Mouse (Mus musculus) liver, postnatal 0 days (tissue): ENCODE data around the gene Sec61g. TPM values are rescaled to one million over a fixed set of nuclear protein-coding genes. Genes with fewer than 3 reads are reported as not detected.

Experiments
- ATAC-seq: fragments of 200-750 bp; cut with Nextera tagmentation; 2 replicates; pipeline ENCODE4 v1.8.0; 2017; ENCODE audit warnings: mild to moderate bottlenecking, moderate library complexity
- DNase-seq: peaks from one replicate; pipeline ENCODE4 v3.0.0-alpha.2; 2016
- H3K27ac ChIP-seq: fragments of 300-500 bp; sonication (generic); 2 replicates; pipeline ENCODE4 v1.5.1; 2014; ENCODE audit warnings: antibody characterized with exemption, moderate library complexity, mild to moderate bottlenecking, low read depth
- H3K27me3 ChIP-seq: fragments of 300-500 bp; sonication (generic); 2 replicates; pipeline ENCODE4 v1.6.1; 2014; ENCODE audit warnings: low read length, control low read depth, mixed read lengths; ENCODE audit not compliant: insufficient read depth
- H3K36me3 ChIP-seq: fragments of 300-500 bp; sonication (generic); replicated peaks from 2 replicates; pipeline ENCODE4 v1.6.1; 2014; ENCODE audit warnings: mild to moderate bottlenecking, control low read depth, low read length, moderate library complexity, mixed read lengths; ENCODE audit not compliant: insufficient read depth
- H3K4me1 ChIP-seq: fragments of 300-500 bp; sonication (generic); 2 replicates; pipeline ENCODE4 v1.6.1; 2014; ENCODE audit warnings: antibody characterized with exemption, mild to moderate bottlenecking, control low read depth; ENCODE audit not compliant: insufficient read depth
- H3K4me2 ChIP-seq: fragments of 300-500 bp; sonication (generic); 2 replicates; pipeline ENCODE4 v1.6.1; 2014; ENCODE audit warnings: low read depth, mild to moderate bottlenecking, low read length, moderate library complexity, mixed read lengths
- H3K4me3 ChIP-seq: fragments of 300-500 bp; sonication (generic); 2 replicates; pipeline ENCODE4 v1.5.1; 2014; ENCODE audit warnings: low read depth, low read length
- H3K9ac ChIP-seq: fragments of 300-500 bp; sonication (generic); replicated peaks from 2 replicates; pipeline ENCODE4 v1.6.1; 2014; ENCODE audit warnings: mild to moderate bottlenecking, moderate library complexity
- H3K9me3 ChIP-seq: fragments of 300-500 bp; sonication (generic); 2 replicates; pipeline ENCODE4 v1.6.1; 2016; ENCODE audit warnings: mild to moderate bottlenecking, control low read depth, low read length, mixed read lengths
- CTCF ChIP-seq: sonication (generic); IDR thresholded peaks from 2 replicates; pipeline ENCODE4 v1.5.1; 2016; ENCODE audit warnings: antibody characterized with exemption, low read depth
- EP300 ChIP-seq: IDR thresholded peaks from 2 replicates; pipeline ENCODE4 v1.6.1; 2016; ENCODE audit warnings: antibody characterized with exemption, low read depth, mild to moderate bottlenecking
- WGBS: fragments of 180-500 bp; shearing (Covaris S2); extraction: QIAGEN DNeasy Blood & Tissue Kit; methylation state at CpG from one replicate; pipeline ENCODE4 v1.1.7; 2014; ENCODE audit not compliant: insufficient replicate concordance; 5-methylcytosine and 5-hydroxymethylcytosine counted together
- polyA plus RNA-seq: library from polyadenylated mRNA; unstranded; fragments of >200 nt; fragmentation: Nextera tagmentation; extraction: Ambion mirVana; gene quantifications from 2 replicates; pipeline ENCODE4 v1.2.1, GENCODE M21; 2015

Gene Sec61g
- 24.1 and 26.7 TPM in 2 replicates for polyA plus RNA-seq

- WGBS, result under 1% methylated on average over 35 of the region's 35 CpGs
- ATAC-seq (peak; percentile 96), DNase-seq (peak; percentile 93)
- Histone ChIP-seq H3K4me3 (peak within 1 kb of the TSS; percentile 88), H3K9ac (peak within 1 kb of the TSS; percentile 87), H3K4me1 (peaks cover 10% of the 10 kb centered on the region; the same call in 1 of the 2 replicates), H3K9me3 (no peaks in the 10 kb centered on the region), H3K27me3 (no peaks in the 10 kb centered on the region), H3K27ac (peak within 1 kb of the TSS; percentile 87), H3K4me2 (peak within 1 kb of the TSS; percentile 77), H3K36me3 (peaks cover 18% of the 10 kb centered on the region)
- TF ChIP-seq EP300 (no peak), CTCF (no peak)
Measured at GRCm38 (mm10) chr11:16508052-16508654, at the start of gene Sec61g. TSS of gene Sec61g (minus strand) at chr11:16508484.

DNA sequence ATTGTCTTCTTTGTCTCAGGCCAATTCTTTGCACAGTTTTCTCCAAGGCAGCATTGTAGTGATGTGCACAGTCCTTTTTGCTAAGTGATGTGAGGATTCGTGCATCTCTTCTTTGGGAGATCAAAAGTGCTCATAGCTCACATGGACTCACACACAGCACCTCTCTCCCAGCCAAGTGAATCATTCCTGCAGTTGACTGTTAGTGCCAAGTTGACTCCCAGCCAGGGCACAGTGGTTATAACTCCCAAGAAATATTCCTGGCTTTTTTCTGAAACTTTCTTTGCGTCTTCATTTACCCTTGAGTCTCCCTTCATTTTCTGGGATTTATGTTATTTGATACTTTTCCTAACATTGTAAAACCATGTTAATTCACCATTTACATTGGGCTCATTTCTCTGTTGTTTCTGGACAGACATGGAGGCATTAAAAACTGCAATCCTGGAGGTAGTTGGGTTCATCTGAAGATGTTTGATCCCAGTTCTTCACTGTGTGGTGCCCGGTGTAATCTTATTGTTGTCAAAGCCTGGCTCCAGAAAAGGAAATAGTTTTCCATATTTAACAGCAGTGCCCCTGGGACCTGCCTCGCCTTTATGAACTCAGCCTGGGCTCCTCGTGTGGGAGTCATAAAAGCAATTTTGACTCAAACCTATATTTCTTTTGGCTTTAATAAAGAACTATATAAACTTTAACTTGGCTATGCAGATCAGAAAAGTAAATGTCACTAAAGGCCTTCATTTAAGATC, 38.3 kb upstream of the Sec61g start:
- ATAC-seq (no peak), DNase-seq (no peak)
- H3K4me1 ChIP-seq, result no peaks in the 10 kb centered on the region
- no peak overlapping the region for H3K9ac ChIP-seq
- 61% methylated on average over 5 of the region's 5 CpGs for WGBS
- H3K4me2 ChIP-seq, result no peak overlapping the region
- H3K27ac ChIP-seq, result no peak overlapping the region
- H3K4me3 ChIP-seq, result no peak overlapping the region
- no peaks in the 10 kb centered on the region for H3K27me3 ChIP-seq
- TF ChIP-seq CTCF (no peak), EP300 (no peak)
- H3K36me3 ChIP-seq, result no peaks in the 10 kb centered on the region
- H3K9me3 ChIP-seq, result no peaks in the 10 kb centered on the region

- 82% methylated on average over 1 of the region's 1 CpGs for whole genome bisulfite sequencing
Measured at GRCm38 (mm10) chr11:16537379-16537778, 29.1 kb upstream of the Sec61g start.

GRCm38 (mm10) chr11:16534582-16535553, 26.6 kb upstream of the Sec61g start:
- Histone ChIP-seq H3K36me3 (no peaks in the 10 kb centered on the region), H3K9ac (no peak overlapping the region), H3K4me1 (no peaks in the 10 kb centered on the region), H3K4me3 (no peak overlapping the region), H3K9me3 (no peaks in the 10 kb centered on the region), H3K27ac (no peak overlapping the region), H3K27me3 (no peaks in the 10 kb centered on the region), H3K4me2 (no peak overlapping the region)
- ATAC-seq (no peak), DNase-seq (no peak)
- WGBS, result 67% methylated on average over 5 of the region's 5 CpGs
- TF ChIP-seq CTCF (no peak), EP300 (no peak)

More at GRCm38 (mm10) chr11:16537379-16537778, 29.1 kb upstream of the Sec61g start:
- ATAC-seq, result no peak
- H3K4me1 ChIP-seq, result no peaks in the 10 kb centered on the region
- no peaks in the 10 kb centered on the region for H3K27me3 ChIP-seq
- no peak for DNase-seq
- no peaks in the 10 kb centered on the region for H3K9me3 ChIP-seq
- TF ChIP-seq EP300 (no peak), CTCF (no peak)
- no peaks in the 10 kb centered on the region for H3K36me3 ChIP-seq
- H3K4me2 ChIP-seq, result no peak overlapping the region
- no peak overlapping the region for H3K9ac ChIP-seq
- H3K4me3 ChIP-seq, result no peak overlapping the region
- no peak overlapping the region for H3K27ac ChIP-seq

DNA sequence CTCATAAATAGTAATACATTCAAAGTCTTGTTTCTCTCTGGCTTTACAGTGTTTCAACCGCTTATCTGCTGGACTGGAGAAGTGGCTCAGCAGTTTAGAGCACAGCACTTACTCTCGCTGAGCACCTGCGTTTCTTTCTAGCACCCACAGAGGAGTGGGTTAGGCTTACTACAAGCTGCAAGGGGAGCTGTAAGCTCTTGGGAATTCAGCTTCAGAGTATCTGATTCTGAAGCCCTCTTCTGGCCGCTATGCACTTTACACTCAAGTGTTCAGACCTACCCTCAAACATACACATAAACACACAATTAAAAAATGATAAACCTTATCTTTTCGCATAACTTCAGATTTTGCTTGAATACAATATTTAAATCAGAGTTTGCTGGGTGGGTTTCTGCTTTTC, 24.6 kb upstream of the Sec61g start:
- Histone ChIP-seq H3K27ac (no peak overlapping the region), H3K9ac (no peak overlapping the region), H3K9me3 (no peaks in the 10 kb centered on the region), H3K27me3 (no peaks in the 10 kb centered on the region), H3K4me2 (no peak overlapping the region), H3K4me3 (no peak overlapping the region), H3K36me3 (no peaks in the 10 kb centered on the region), H3K4me1 (0 out of 2 replicates have a peak, but pooled peaks cover 3% of the 10 kb centered on the region)
- TF ChIP-seq CTCF (peak; percentile 57), EP300 (no peak)
- 20% methylated on average over 5 of the region's 5 CpGs for WGBS
- DNase-seq, result peak; percentile 16
- ATAC-seq, result peak; percentile 44
